Mouse (Mus musculus): Measurements from ENCODE around the gene Olfr1420. TPM values are rescaled to one million over a fixed set of nuclear protein-coding genes. Genes with fewer than 3 reads are reported as not detected.
A peak's percentile ranks its signal among the peaks of the same experiment; 100 is the strongest.

The Olfr1420 gene
- total and polyA plus RNA-seq, 3 experiments = 0.03 TPM; not detected in 2

DNA sequence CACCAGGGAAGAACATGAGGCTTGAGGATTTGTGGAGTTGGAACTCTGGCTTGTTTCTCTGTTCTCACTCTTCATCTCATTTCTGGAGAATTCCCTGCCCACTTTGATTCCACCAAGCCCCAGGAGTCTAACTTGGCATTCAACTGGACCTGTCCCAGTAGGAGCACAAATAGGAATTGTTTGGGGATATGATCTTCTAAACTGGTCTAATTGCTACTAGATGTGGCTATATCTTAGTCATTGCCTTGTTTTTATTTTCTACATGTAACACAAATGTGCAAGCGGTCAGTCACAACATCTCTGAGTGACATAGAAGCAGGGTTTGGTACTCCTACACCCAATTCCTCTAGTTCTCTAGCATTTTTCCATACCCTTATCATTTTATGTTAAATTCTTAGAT lies 25.4 kb upstream of the Olfr1420 start, which contains the start of gene Olfr1418:
Olfr1418 (minus strand) TSS at position 101 of the 400 bp plus-strand sequence.
- Histone ChIP-seq H3K27me3 (ENCODE audit: control insufficient read depth in 1 of 2, insufficient read depth in 2 of 2, low read length in 2 of 2) (peaks cover 1 to 2% of the 10 kb centered on the region in 2 experiments; a peak in 2 of 4 replicates), H3K79me2 (ENCODE audit: control insufficient read depth, insufficient read depth, low read length, poor library complexity) (no peaks in the 10 kb centered on the region), H3K4me3 (ENCODE audit: control insufficient read depth in 1 of 2, insufficient read depth in 1 of 2, low read depth in 2 of 2, low read length in 2 of 2) (no peak within 1 kb of the TSS), H3K9ac (ENCODE audit: control insufficient read depth, low read depth, low read length, poor library complexity, severe bottlenecking) (no peak within 1 kb of the TSS), H3K4me1 (ENCODE audit: control insufficient read depth in 1 of 2, insufficient read depth in 2 of 2, low read length in 2 of 2) (no peaks in the 10 kb centered on the region), H3K36me3 (ENCODE audit: control insufficient read depth in 1 of 2, insufficient read depth in 2 of 2, low read length in 2 of 2) (no peaks in the 10 kb centered on the region), H3K27ac (ENCODE audit: control insufficient read depth, low read depth, low read length) (no peak within 1 kb of the TSS), H3K9me3 (replicated peaks; ENCODE audit: insufficient read depth, low read length) (no peaks in the 10 kb centered on the region)
- TF ChIP-seq ETS1 (IDR thresholded peaks at IDR 0.05; ENCODE audit: low read depth, low read length) (no peak), POLR2AphosphoS5 (IDR thresholded peaks at IDR 0.05; ENCODE audit: borderline replicate concordance, low read depth, low read length) (no peak), CHD1 (IDR thresholded peaks at IDR 0.05; ENCODE audit: low read depth, low read length) (no peak), RCOR1 (IDR thresholded peaks at IDR 0.05; ENCODE audit: low read depth, low read length) (no peak), POLR2AphosphoS2 (IDR thresholded peaks at IDR 0.05; ENCODE audit: low read length) (no peak), MYC (IDR thresholded peaks at IDR 0.05; ENCODE audit: low read depth, low read length) (no peak), CHD2 (IDR thresholded peaks at IDR 0.05; ENCODE audit: low read length) (no peak), ELF1 (IDR thresholded peaks at IDR 0.05; ENCODE audit: low read depth, low read length) (no peak)
- no peak for DNase-seq (ENCODE audit: low read depth, low spot score)

DNA sequence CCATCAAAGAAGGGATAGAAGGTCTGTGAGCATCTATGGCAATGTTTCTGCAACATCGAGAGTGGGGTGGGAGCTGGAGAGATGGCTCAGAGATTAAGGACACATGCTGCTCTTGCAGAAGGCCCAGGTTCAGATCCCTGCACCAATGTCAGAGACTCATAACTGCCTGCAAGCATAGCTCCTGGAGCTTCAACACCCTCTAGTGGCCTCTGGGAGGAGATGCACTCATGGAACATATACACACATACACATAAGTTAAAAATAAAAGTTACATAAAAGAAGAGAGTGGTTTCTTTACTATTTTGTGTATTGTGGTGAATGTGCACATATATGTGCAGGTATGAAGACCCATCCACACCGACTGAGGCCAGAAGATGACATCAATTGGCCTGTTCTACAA lies 18.5 kb upstream of the Olfr1420 start:
- no peaks in the 10 kb centered on the region for H3K9me3 ChIP-seq (replicated peaks; ENCODE audit: insufficient read depth, low read length)
- peak; percentile 25 for DNase-seq (ENCODE audit: low read depth, low spot score)

DNA sequence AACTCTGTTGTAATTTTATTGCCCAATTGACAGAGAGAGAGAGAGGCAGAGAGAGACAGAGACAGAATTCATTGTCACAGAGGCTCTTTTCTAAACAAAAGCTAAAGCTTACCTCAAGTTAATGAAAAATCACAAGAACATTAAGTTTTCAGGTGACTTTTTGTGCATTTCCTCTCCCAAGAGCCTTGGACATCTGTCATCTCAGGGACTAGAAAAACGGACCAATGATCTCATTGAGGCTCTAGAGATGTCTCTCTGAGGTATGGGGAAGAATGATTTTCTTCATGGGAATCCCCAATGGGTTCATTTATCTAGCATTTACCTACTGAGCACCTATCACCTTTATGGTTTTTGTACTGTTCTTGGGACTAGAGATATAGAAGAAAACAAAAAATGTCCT lies 11.4 kb upstream of the Olfr1420 start, which contains the start of gene Olfr1419:
Olfr1419 (minus strand) TSS at position 101 of the 400 bp plus-strand sequence.
- no peak for TF ChIP-seq POLR2AphosphoS5 (IDR thresholded peaks at IDR 0.05; ENCODE audit: borderline replicate concordance, low read depth, low read length)
- TF ChIP-seq KAT2A (conservative IDR thresholded peaks at IDR 0.05; ENCODE audit: low read depth, low read length) = no peak
- no peak for TF ChIP-seq MAX (IDR thresholded peaks at IDR 0.05; ENCODE audit: low read length)
- no peak for TF ChIP-seq MYB (IDR thresholded peaks at IDR 0.05; ENCODE audit: low read depth, low read length)
- TF ChIP-seq MYC (IDR thresholded peaks at IDR 0.05; ENCODE audit: low read depth, low read length) = no peak
- TF ChIP-seq SIN3A (IDR thresholded peaks at IDR 0.05; ENCODE audit: low read length) = no peak
- TF ChIP-seq ZKSCAN1 (IDR thresholded peaks at IDR 0.05; ENCODE audit: low read depth, low read length) = no peak
- no peak for TF ChIP-seq CHD1 (IDR thresholded peaks at IDR 0.05; ENCODE audit: low read depth, low read length)
- TF ChIP-seq NRF1 (IDR thresholded peaks at IDR 0.05; ENCODE audit: insufficient read depth, low read depth, low read length, poor library complexity, severe bottlenecking) = no peak
- no peak for TF ChIP-seq ETS1 (IDR thresholded peaks at IDR 0.05; ENCODE audit: low read depth, low read length)
- no peak for TF ChIP-seq JUND (IDR thresholded peaks at IDR 0.05; ENCODE audit: low read depth, low read length)
- no peak for TF ChIP-seq CTCF (IDR thresholded peaks at IDR 0.05 in 2 of 3, conservative IDR thresholded peaks at IDR 0.05 in 1 of 3; ENCODE audit: control insufficient read depth in 1 of 3, insufficient read depth in 1 of 3, low read depth in 2 of 3, low read length in 3 of 3, poor library complexity in 1 of 3, severe bottlenecking in 1 of 3)
- no peak for TF ChIP-seq UBTF (IDR thresholded peaks at IDR 0.05; ENCODE audit: borderline replicate concordance, insufficient read depth, low read depth, low read length)
- no peak for TF ChIP-seq ELF1 (IDR thresholded peaks at IDR 0.05; ENCODE audit: low read depth, low read length)
- TF ChIP-seq EP300 (IDR thresholded peaks at IDR 0.05; ENCODE audit: low read depth in 1 of 2, low read length in 2 of 2) = no peak
- TF ChIP-seq TBP (IDR thresholded peaks at IDR 0.05; ENCODE audit: low read depth, low read length) = no peak
- TF ChIP-seq CHD2 (IDR thresholded peaks at IDR 0.05; ENCODE audit: low read length) = no peak
- DNase-seq (ENCODE audit: low read depth, low spot score) = no peak
- Histone ChIP-seq H3K36me3 (ENCODE audit: control insufficient read depth in 1 of 2, insufficient read depth in 2 of 2, low read length in 2 of 2) (no peaks in the 10 kb centered on the region), H3K9me3 (replicated peaks; ENCODE audit: insufficient read depth, low read length) (no peaks in the 10 kb centered on the region), H3K9ac (ENCODE audit: control insufficient read depth, low read depth, low read length, poor library complexity, severe bottlenecking) (no peak within 1 kb of the TSS), H3K27ac (ENCODE audit: control insufficient read depth, low read depth, low read length) (no peak within 1 kb of the TSS), H3K4me1 (ENCODE audit: control insufficient read depth in 1 of 2, insufficient read depth in 2 of 2, low read length in 2 of 2) (no peaks in the 10 kb centered on the region), H3K79me2 (ENCODE audit: control insufficient read depth, insufficient read depth, low read length, poor library complexity) (no peaks in the 10 kb centered on the region), H3K4me3 (ENCODE audit: control insufficient read depth in 1 of 2, insufficient read depth in 1 of 2, low read depth in 2 of 2, low read length in 2 of 2) (no peak within 1 kb of the TSS), H3K27me3 (ENCODE audit: control insufficient read depth in 1 of 2, insufficient read depth in 2 of 2, low read length in 2 of 2) (peaks cover 0 to 1% of the 10 kb centered on the region in 2 experiments; a peak in 2 of 4 replicates)

More for the DNA sequence above, 18.5 kb upstream of the Olfr1420 start:
- Histone ChIP-seq H3K4me3 (ENCODE audit: control insufficient read depth in 1 of 2, insufficient read depth in 1 of 2, low read depth in 2 of 2, low read length in 2 of 2) (no peak overlapping the region), H3K4me1 (ENCODE audit: control insufficient read depth in 1 of 2, insufficient read depth in 2 of 2, low read length in 2 of 2) (no peaks in the 10 kb centered on the region), H3K79me2 (ENCODE audit: control insufficient read depth, insufficient read depth, low read length, poor library complexity) (no peaks in the 10 kb centered on the region), H3K9ac (ENCODE audit: control insufficient read depth, low read depth, low read length, poor library complexity, severe bottlenecking) (no peak overlapping the region), H3K27me3 (ENCODE audit: control insufficient read depth in 1 of 2, insufficient read depth in 2 of 2, low read length in 2 of 2) (peaks cover 2% of the 10 kb centered on the region in 2 experiments), H3K27ac (ENCODE audit: control insufficient read depth, low read depth, low read length) (no peak overlapping the region), H3K36me3 (ENCODE audit: control insufficient read depth in 1 of 2, insufficient read depth in 2 of 2, low read length in 2 of 2) (no peaks in the 10 kb centered on the region)
- TF ChIP-seq TCF12 (IDR thresholded peaks at IDR 0.05; ENCODE audit: low read depth, low read length) (no peak), E2F4 (IDR thresholded peaks at IDR 0.05; ENCODE audit: borderline replicate concordance, low read depth, low read length) (no peak), RAD21 (IDR thresholded peaks at IDR 0.05; ENCODE audit: low read depth, low read length) (peak; percentile 58), ZNF384 (IDR thresholded peaks at IDR 0.05; ENCODE audit: low read depth, low read length) (no peak), HCFC1 (IDR thresholded peaks at IDR 0.05; ENCODE audit: low read depth, low read length) (no peak), SMC3 (IDR thresholded peaks at IDR 0.05; ENCODE audit: low read depth, low read length) (peak; percentile 50), TAL1 (IDR thresholded peaks at IDR 0.05; ENCODE audit: low read length) (no peak), POLR2AphosphoS2 (IDR thresholded peaks at IDR 0.05; ENCODE audit: low read length) (no peak), CTCF (IDR thresholded peaks at IDR 0.05 in 2 of 3, conservative IDR thresholded peaks at IDR 0.05 in 1 of 3; ENCODE audit: control insufficient read depth in 1 of 3, insufficient read depth in 1 of 3, low read depth in 2 of 3, low read length in 3 of 3, poor library complexity in 1 of 3, severe bottlenecking in 1 of 3) (peak; percentile 19 to 54 (median 33); a peak in 3 of 6 replicates)

All from MEL (cell line).